Mouse (Mus musculus) liver, adult 2 months (tissue): ENCODE measurements at regions not wholly inside any gene's neighbourhood (a gene's known extent, or its start where the extent isn't known, plus 50 kb on each side); places are given as distances from the start of the nearest gene placed in this dataset.

ENCODE experiments used
- CTCF ChIP-seq: fragments of 200-500 bp; IDR thresholded peaks from 2 replicates; pipeline ENCODE4 v1.5.1; 2011; ENCODE audit warnings: low read depth, low read length, control low read depth
- POLR2A ChIP-seq: fragments of 200-500 bp; IDR thresholded peaks from 2 replicates; pipeline ENCODE4 v1.6.1; 2011; ENCODE audit warnings: low read length, control low read depth; ENCODE audit not compliant: insufficient read depth; ENCODE audit errors: extremely low read depth

DNA sequence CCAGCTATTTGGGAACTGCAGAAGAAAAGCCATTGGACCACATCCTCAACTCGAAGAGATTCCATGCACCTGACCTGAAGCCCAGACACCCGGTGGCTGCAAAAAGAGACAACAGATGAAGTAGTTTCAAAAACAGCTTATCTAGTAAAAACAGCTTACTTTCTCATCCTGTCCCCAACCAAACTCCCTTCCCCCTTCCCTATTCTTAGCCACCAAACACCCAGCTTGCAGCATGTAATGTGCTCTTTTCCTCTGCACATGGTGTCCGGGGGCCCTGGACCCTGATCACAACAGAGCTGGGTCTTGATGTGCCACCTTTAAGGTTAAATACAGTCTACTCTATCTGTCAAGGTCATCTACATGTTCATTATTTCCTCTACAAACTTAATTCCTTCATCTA is 199.7 kb upstream of the Zc3h12c start:
- TF ChIP-seq POLR2A (no peak), CTCF (no peak)
